Mouse (Mus musculus) neural tube, embryonic 13.5 days (tissue): ENCODE measurements at regions not wholly inside any gene's neighbourhood (a gene's known extent, or its start where the extent isn't known, plus 50 kb on each side); places are given as distances from the start of the nearest gene placed in this dataset.
A peak's percentile ranks its signal among the peaks of the same experiment; 100 is the strongest.

Experiments used
- ATAC-seq: fragments of 200-750 bp; cut with Nextera tagmentation; 2 replicates; pipeline ENCODE4 v1.8.0; 2017; ENCODE audit warnings: low read depth, mild to moderate bottlenecking, moderate TSS enrichment, moderate library complexity
- H3K27ac ChIP-seq: fragments of 300-500 bp; sonication (generic); replicated peaks from 2 replicates; pipeline ENCODE4 v1.5.1; 2015; ENCODE audit warnings: moderate library complexity, mild to moderate bottlenecking, inconsistent platforms
- H3K27me3 ChIP-seq: fragments of 300-500 bp; sonication (generic); 2 replicates; pipeline ENCODE4 v1.6.1; 2015; ENCODE audit warnings: mild to moderate bottlenecking, inconsistent platforms
- H3K36me3 ChIP-seq: fragments of 300-500 bp; sonication (generic); 2 replicates; pipeline ENCODE4 v1.6.1; 2015; ENCODE audit warnings: mild to moderate bottlenecking, inconsistent platforms
- H3K4me1 ChIP-seq: fragments of 300-500 bp; sonication (generic); replicated peaks from 2 replicates; pipeline ENCODE4 v1.6.1; 2015; ENCODE audit warnings: inconsistent platforms
- H3K4me2 ChIP-seq: fragments of 300-500 bp; sonication (generic); 2 replicates; pipeline ENCODE4 v1.6.1; 2015; ENCODE audit warnings: inconsistent platforms, mild to moderate bottlenecking, moderate library complexity
- H3K4me3 ChIP-seq: fragments of 300-500 bp; sonication (generic); 2 replicates; pipeline ENCODE4 v1.5.1; 2015; ENCODE audit warnings: mild to moderate bottlenecking, inconsistent platforms
- H3K9ac ChIP-seq: fragments of 300-500 bp; sonication (generic); 2 replicates; pipeline ENCODE4 v1.6.1; 2015; ENCODE audit warnings: moderate library complexity, mild to moderate bottlenecking, inconsistent platforms
- H3K9me3 ChIP-seq: fragments of 300-500 bp; sonication (generic); 2 replicates; pipeline ENCODE4 v1.6.1; 2016; ENCODE audit warnings: inconsistent platforms
- WGBS: fragments of 180-500 bp; shearing (Covaris S2); methylation state at CpG from one replicate; pipeline ENCODE4 v1.1.7; 2015; 5-methylcytosine and 5-hydroxymethylcytosine counted together

DNA sequence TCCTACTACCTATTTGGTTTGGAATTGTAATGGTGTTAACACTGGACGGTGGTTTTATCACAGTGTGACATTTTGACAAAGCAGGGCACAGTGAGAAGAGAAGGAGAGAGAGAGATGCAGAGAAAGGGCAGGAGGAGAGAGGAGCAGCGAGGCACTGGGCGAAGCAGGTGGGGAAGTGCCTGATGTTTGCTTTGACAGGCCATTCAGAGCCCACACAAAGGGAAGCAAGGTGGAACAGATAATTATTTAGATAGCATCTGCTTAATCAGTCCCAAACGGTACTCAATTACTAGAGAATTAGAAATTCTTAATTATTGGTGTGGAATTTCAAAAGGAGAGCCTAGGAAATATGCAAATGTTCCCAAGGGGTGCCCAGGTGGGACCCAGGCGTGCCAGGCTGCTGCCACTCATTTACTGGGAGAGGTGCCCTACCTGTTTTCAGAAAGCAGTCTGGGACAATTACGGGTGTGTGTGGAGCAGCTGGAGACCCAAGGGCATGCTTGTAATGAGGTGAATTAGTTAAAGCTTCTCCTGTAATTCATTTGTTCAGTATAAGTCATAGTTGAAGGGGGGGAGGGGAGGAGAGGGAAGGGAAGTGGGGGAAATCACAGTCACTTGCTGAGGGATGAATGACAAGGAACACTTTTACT lies 86.9 kb downstream of the Thnsl2 start:
- WGBS = 52% methylated on average over 6 of the region's 6 CpGs
- no peak overlapping the region for H3K4me2 ChIP-seq
- no peaks in the 10 kb centered on the region for H3K9me3 ChIP-seq
- no peak overlapping the region for H3K4me3 ChIP-seq
- no peaks in the 10 kb centered on the region for H3K27me3 ChIP-seq
- no peak overlapping the region for H3K9ac ChIP-seq
- H3K4me1 ChIP-seq = peaks cover 6% of the 10 kb centered on the region; the same call in 1 of the 2 replicates
- no peak overlapping the region for H3K27ac ChIP-seq
- H3K36me3 ChIP-seq = no peaks in the 10 kb centered on the region
- ATAC-seq = peak; percentile 59

DNA sequence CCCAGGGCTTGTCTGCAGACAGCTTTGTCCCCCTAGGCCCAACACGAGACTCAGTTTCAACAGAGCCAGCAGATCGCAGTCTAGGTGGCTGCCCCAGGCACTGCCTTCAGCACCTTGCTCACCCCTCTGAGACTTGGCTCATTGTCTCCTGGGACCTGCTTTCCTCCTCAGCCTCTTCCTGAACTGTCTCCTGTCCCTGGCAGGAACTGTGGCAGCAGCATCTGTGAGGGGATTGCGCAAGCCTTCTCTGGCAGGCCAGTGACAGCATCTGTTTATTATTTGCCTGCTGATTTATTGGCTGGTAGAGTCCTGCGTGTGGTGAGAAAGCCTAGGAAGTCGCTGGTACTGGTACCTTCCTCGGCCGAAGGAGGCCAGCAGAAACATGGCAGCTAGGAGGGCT lies 84.1 kb downstream of the Thnsl2 start:
- ATAC-seq = no peak
- WGBS = 74% methylated on average over 7 of the region's 7 CpGs
- Histone ChIP-seq H3K4me2 (no peak overlapping the region), H3K4me1 (peaks cover 6% of the 10 kb centered on the region; the same call in 1 of the 2 replicates), H3K9ac (no peak overlapping the region), H3K27me3 (no peaks in the 10 kb centered on the region), H3K9me3 (no peaks in the 10 kb centered on the region), H3K36me3 (no peaks in the 10 kb centered on the region), H3K27ac (no peak overlapping the region), H3K4me3 (no peak overlapping the region)

GRCm38 (mm10) chr6:71062980-71063379 lies 81.3 kb downstream of the Thnsl2 start:
- Histone ChIP-seq H3K4me2 (no peak overlapping the region), H3K9me3 (no peaks in the 10 kb centered on the region), H3K27me3 (no peaks in the 10 kb centered on the region), H3K36me3 (no peaks in the 10 kb centered on the region), H3K4me1 (no peaks in the 10 kb centered on the region; the same call in 1 of the 2 replicates), H3K4me3 (no peak overlapping the region), H3K27ac (no peak overlapping the region), H3K9ac (no peak overlapping the region)
- 75% methylated on average over 4 of the region's 4 CpGs for WGBS
- ATAC-seq = no peak

GRCm38 (mm10) chr6:71065428-71065827 lies 78.8 kb downstream of the Thnsl2 start:
- Histone ChIP-seq H3K9ac (no peak overlapping the region), H3K36me3 (no peaks in the 10 kb centered on the region), H3K4me2 (no peak overlapping the region), H3K4me1 (no peaks in the 10 kb centered on the region), H3K4me3 (no peak overlapping the region), H3K9me3 (no peaks in the 10 kb centered on the region), H3K27ac (no peak overlapping the region), H3K27me3 (no peaks in the 10 kb centered on the region)
- ATAC-seq = no peak
- WGBS = 78% methylated on average over 6 of the region's 6 CpGs

DNA sequence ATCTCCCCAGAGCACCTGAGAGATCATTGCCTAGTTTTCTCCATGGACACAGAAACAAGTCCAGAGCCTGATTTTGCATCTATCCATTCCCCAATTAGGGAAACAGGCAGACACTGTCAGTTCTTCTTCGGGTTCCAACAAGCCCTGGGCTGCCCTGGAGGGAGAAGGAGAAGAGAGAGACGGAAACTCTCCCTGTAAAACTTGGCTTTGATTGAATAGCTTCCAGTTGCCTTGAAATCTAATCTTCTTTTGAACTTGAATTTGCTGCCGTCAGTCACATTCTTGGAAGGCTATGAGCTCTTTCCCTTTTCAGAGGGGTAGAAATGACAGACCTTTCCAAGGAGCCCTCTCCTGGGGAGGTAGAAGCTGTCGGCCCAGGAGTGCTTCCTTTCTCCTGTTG lies 75.0 kb downstream of the Thnsl2 start:
- H3K36me3 ChIP-seq = no peaks in the 10 kb centered on the region
- no peak overlapping the region for H3K9ac ChIP-seq
- no peaks in the 10 kb centered on the region for H3K27me3 ChIP-seq
- H3K4me3 ChIP-seq = no peak overlapping the region
- H3K4me1 ChIP-seq = no peaks in the 10 kb centered on the region
- 75% methylated on average over 4 of the region's 4 CpGs for WGBS
- H3K9me3 ChIP-seq = no peaks in the 10 kb centered on the region
- H3K27ac ChIP-seq = no peak overlapping the region
- ATAC-seq = no peak
- H3K4me2 ChIP-seq = no peak overlapping the region

DNA sequence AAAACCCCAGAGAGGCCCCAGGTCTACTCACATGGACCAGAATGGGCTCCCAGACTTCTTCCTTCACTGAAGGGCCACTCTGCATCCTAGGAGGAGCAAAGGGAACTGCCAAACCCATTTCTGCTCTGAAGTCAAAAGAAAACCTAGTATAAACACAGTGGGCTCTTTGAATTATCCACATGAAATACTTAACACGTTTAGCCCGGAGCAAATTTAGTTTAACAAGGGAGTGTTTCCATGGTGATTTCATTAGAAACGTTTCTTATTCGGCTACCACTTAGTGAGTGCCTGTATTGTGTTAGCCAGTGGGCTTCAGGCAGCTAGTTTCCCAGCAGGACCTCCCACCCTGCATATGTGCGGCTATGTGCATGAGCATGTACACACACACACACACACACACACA lies 69.4 kb downstream of the Thnsl2 start:
- H3K4me2 ChIP-seq = no peak overlapping the region
- 17% methylated on average over 5 of the region's 5 CpGs for WGBS
- no peak for ATAC-seq
- H3K36me3 ChIP-seq = no peaks in the 10 kb centered on the region
- no peak overlapping the region for H3K4me3 ChIP-seq
- no peak overlapping the region for H3K27ac ChIP-seq
- peaks cover 5% of the 10 kb centered on the region; the same call in 1 of the 2 replicates for H3K4me1 ChIP-seq
- no peaks in the 10 kb centered on the region for H3K27me3 ChIP-seq
- no peaks in the 10 kb centered on the region for H3K9me3 ChIP-seq
- no peak overlapping the region for H3K9ac ChIP-seq
